Comparison of ENCODE assay signal across 17 mouse cellular contexts in the genomic region with DNA sequence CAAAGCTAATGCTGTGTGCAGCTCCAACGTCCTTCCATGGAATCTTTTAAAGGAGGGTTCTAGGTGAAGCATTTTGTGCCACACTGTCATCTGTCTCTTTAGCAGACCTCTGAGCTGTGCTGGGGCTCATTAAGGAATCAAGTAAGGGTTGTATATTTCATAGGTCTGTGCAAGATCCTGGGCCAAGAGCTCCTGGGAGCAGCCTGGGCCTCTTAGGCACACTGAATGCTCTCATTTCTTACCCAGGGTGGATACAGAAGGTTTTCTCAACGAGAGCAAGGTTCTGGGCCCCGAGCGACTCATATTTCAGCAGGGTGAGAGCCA. TPM values are rescaled to one million over a fixed set of nuclear protein-coding genes. Genes with fewer than 3 reads are reported as not detected.
A peak's percentile ranks its signal among the peaks of the same experiment; 100 is the strongest.
DNase-seq lines count a peak whose midpoint lies in the region; ATAC-seq lines count a peak whose summit lies in the region.
"Had no signal": no experiment of that assay in that cellular context is flagged by ENCODE, and none has a peak within 500 bp of the region (broad histone marks: within the 10 kb centered on the region; RNA-seq: fewer than 3 reads in every experiment).

No protein-coding gene starts in this region.

- H3K27me3 ChIP-seq in heart, embryonic 11.5 days (ENCODE audit: control insufficient read depth, insufficient read depth, low read length), result no peaks in the 10 kb centered on the region
- no peaks in the 10 kb centered on the region for H3K27me3 ChIP-seq in lung, embryonic 15.5 days
- no peaks in the 10 kb centered on the region for H3K27me3 ChIP-seq in intestine, embryonic 15.5 days (replicated peaks)
- no peaks in the 10 kb centered on the region for H3K27me3 ChIP-seq in stomach, embryonic 15.5 days (replicated peaks)

- DNase-seq in heart, adult 9 months (ENCODE audit: low spot score in 2 of 2), result no peak
- no peak for DNase-seq in lung, postnatal 4 days
- DNase-seq in left cerebral cortex, adult 9 months (ENCODE audit: low spot score in 2 of 2), result no peak
- DNase-seq: adrenal gland, postnatal 10 days; B cell, adult 2 months; cerebellum, adult 9-10 months; kidney, adult 18-20 months; liver, postnatal 0 days; thymus, adult 18-20 months had no signal

- peak overlapping the region; percentile 78 for H3K27ac ChIP-seq in heart, embryonic 11.5 days (ENCODE audit: low read depth, low read length)
- peak overlapping the region; percentile 92 for H3K27ac ChIP-seq in lung, embryonic 15.5 days
- H3K27ac ChIP-seq in intestine, embryonic 15.5 days, result peak overlapping the region; percentile 51
- H3K27ac ChIP-seq in stomach, embryonic 15.5 days, result peak overlapping the region; percentile 46
- H3K27ac ChIP-seq: layer of hippocampus, adult 2 months had no signal

- H3K4me1 ChIP-seq in heart, embryonic 11.5 days (ENCODE audit: control insufficient read depth, insufficient read depth, low read length), result peaks cover 45% of the 10 kb centered on the region
- peaks cover 67% of the 10 kb centered on the region for H3K4me1 ChIP-seq in lung, embryonic 15.5 days
- H3K4me1 ChIP-seq in intestine, embryonic 15.5 days (replicated peaks), result peaks cover 5% of the 10 kb centered on the region; the same call in 1 of the 2 replicates
- peaks cover 17% of the 10 kb centered on the region for H3K4me1 ChIP-seq in stomach, embryonic 15.5 days

- H3K4me3 ChIP-seq in heart, embryonic 11.5 days (ENCODE audit: low read depth, low read length), result no peak overlapping the region
- no peak overlapping the region for H3K4me3 ChIP-seq in lung, embryonic 15.5 days
- no peak overlapping the region for H3K4me3 ChIP-seq in intestine, embryonic 15.5 days (replicated peaks)
- no peak overlapping the region for H3K4me3 ChIP-seq in stomach, embryonic 15.5 days (replicated peaks)
- H3K4me3 ChIP-seq: layer of hippocampus, adult 2 months; myocyte had no signal

- no peak for ATAC-seq in heart, embryonic 11.5 days (replicated peaks; ENCODE audit: insufficient number of reproducible peaks, low FRiP score, low TSS enrichment)
- ATAC-seq in lung, embryonic 15.5 days (ENCODE audit: borderline replicate concordance, extremely low read depth, low FRiP score, low TSS enrichment), result peak; percentile 3; the same call in 1 of the 2 replicates
- ATAC-seq in intestine, embryonic 15.5 days, result no peak
- no peak for ATAC-seq in stomach, embryonic 15.5 days (ENCODE audit: insufficient read depth, low FRiP score, low read depth)
- no peak for ATAC-seq in inflammation-experienced regulatory T-cells, adult 6 months
- ATAC-seq: liver, postnatal 0 days had no signal

- H3K9me3 ChIP-seq in heart, embryonic 11.5 days (replicated peaks; ENCODE audit: control insufficient read depth, low read length), result no peaks in the 10 kb centered on the region
- no peaks in the 10 kb centered on the region for H3K9me3 ChIP-seq in lung, embryonic 15.5 days
- H3K9me3 ChIP-seq in intestine, embryonic 15.5 days, result no peaks in the 10 kb centered on the region
- H3K9me3 ChIP-seq in stomach, embryonic 15.5 days, result no peaks in the 10 kb centered on the region

- no peak overlapping the region for H3K4me2 ChIP-seq in heart, embryonic 11.5 days
- H3K4me2 ChIP-seq in lung, embryonic 15.5 days, result no peak overlapping the region
- no peak overlapping the region for H3K4me2 ChIP-seq in intestine, embryonic 15.5 days (replicated peaks)
- no peak overlapping the region for H3K4me2 ChIP-seq in stomach, embryonic 15.5 days
- H3K4me2 ChIP-seq: midbrain, embryonic 11.5 days had no signal

- 0 out of 2 replicates have a peak overlapping the region, but pooled peaks have one; percentile 6 for H3K9ac ChIP-seq in heart, embryonic 11.5 days (ENCODE audit: low read depth, low read length)
- H3K9ac ChIP-seq in lung, embryonic 15.5 days, result no peak overlapping the region
- no peak overlapping the region for H3K9ac ChIP-seq in intestine, embryonic 15.5 days
- H3K9ac ChIP-seq in stomach, embryonic 15.5 days, result no peak overlapping the region
- H3K9ac ChIP-seq: liver, postnatal 0 days had no signal

- peaks cover 12% of the 10 kb centered on the region for H3K36me3 ChIP-seq in heart, embryonic 11.5 days (ENCODE audit: control insufficient read depth, insufficient read depth, low read length)
- H3K36me3 ChIP-seq in lung, embryonic 15.5 days, result peaks cover 26% of the 10 kb centered on the region
- 0 out of 2 replicates have a peak, but pooled peaks cover 5% of the 10 kb centered on the region for H3K36me3 ChIP-seq in intestine, embryonic 15.5 days
- H3K36me3 ChIP-seq in stomach, embryonic 15.5 days, result no peaks in the 10 kb centered on the region; the same call in 1 of the 2 replicates

- WGBS in heart, embryonic 11.5 days (ENCODE audit: insufficient replicate concordance), result 79% methylated on average over 4 of the region's 4 CpGs
- WGBS in lung, embryonic 15.5 days, result 56% methylated on average over 4 of the region's 4 CpGs
- 77% methylated on average over 4 of the region's 4 CpGs for WGBS in intestine, embryonic 15.5 days
- 68% methylated on average over 4 of the region's 4 CpGs for WGBS in stomach, embryonic 15.5 days

RNA-seq across cellular contexts. Expression of a gene that starts 56.1 kb away (rescaled TPM):
- 39.7 and 44.5 TPM in 2 replicates for polyA plus RNA-seq in heart, embryonic 11.5 days (2014; fragmentation: Nextera tagmentation; extraction: Ambion mirVana)
- polyA plus RNA-seq in lung, embryonic 15.5 days (2015; fragmentation: Nextera tagmentation; extraction: Ambion mirVana), result 15.4 and 16.4 TPM in 2 replicates
- 46.3 and 52.2 TPM in 2 replicates for polyA plus RNA-seq in intestine, embryonic 15.5 days (2015; fragmentation: Nextera tagmentation; extraction: Ambion mirVana)
- polyA plus RNA-seq in stomach, embryonic 15.5 days (2015; fragmentation: Nextera tagmentation; extraction: Ambion mirVana), result 48.5 and 57.0 TPM in 2 replicates
- polyA plus RNA-seq in inflammation-experienced regulatory T-cells, adult 6 months (2017; shearing (Covaris generic)), result 1 to 10 TPM in 2 of 3 experiments, under 1 TPM in 1; 0.62 to 4.9 (median 1.3) TPM
